Mouse (Mus musculus): ENCODE data around the gene Bcorl1.

DNA sequence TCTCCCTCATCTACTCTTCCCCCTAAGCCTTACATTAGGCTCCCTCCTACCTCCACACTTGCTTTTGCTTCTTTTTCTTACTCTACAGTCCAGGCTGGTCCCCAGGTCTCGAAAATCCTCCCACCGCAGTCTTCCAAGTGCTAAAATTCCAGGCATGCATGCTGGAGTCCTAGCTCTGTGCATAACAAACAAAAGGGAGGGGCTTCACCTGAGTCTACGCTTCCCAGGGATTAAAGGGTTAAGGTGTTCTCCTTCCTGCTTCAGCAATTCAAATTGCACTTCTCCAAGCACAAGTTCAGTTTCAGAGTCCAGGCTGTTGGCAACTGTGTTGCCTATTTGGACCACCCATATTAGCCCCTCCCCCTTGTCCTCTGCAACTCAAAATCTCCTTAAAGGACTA, 49.7 kb upstream of the Bcorl1 start:
- TF ChIP-seq CTCF (IDR thresholded peaks at IDR 0.05; ENCODE audit: control insufficient read depth, insufficient read depth, low read length) = no peak
- no peak for TF ChIP-seq POLR2A (IDR thresholded peaks at IDR 0.05; ENCODE audit: borderline replicate concordance, control insufficient read depth, low read depth, low read length)
